Mouse (Mus musculus) cerebral cortex, adult 2 months (tissue): Measurements from ENCODE around the gene Ifi44.

Source experiments
- WGBS: fragments of 180-500 bp; shearing (Covaris S2); methylation state at CpG from one replicate; pipeline ENCODE4 v1.1.7; 2018; 5-methylcytosine and 5-hydroxymethylcytosine counted together

The Ifi44 gene

GRCm38 (mm10) chr3:151749737-151750136 is at the start of gene Ifi44:
Gene Ifi44 (minus strand): TSS chr3:151749960.
- 29% methylated on average over 7 of the region's 7 CpGs for WGBS

GRCm38 (mm10) chr3:151788622-151789021 is 38.9 kb upstream of the Ifi44 start:
- 50% methylated on average over 8 of the region's 8 CpGs for WGBS

GRCm38 (mm10) chr3:151775089-151775488 is 25.3 kb upstream of the Ifi44 start:
- 76% methylated on average over 4 of the region's 4 CpGs for WGBS

- 64% methylated on average over 3 of the region's 3 CpGs for WGBS
These were observed 21.3 kb upstream of the Ifi44 start for GRCm38 (mm10) chr3:151771074-151771473.

DNA sequence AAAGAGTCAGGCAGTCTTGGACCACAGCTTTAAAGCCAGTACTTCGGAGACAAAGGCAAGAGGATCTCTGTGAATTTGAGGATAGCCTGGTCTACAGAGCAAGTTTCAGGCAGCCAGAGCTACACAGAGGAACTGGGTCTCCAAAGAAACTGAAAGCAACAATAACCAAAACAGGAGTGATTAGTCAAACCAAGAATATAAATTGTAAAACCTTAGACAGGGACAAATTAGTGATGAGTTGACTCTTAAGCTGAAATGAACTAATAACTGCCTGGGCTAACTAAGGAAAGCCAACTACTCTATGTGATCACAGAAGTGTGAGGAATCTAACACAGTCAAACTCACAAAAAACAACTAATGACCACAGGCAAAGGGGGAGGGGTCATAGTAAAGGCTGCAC is 1.2 kb downstream of the Ifi44 start:
- WGBS, result 90% methylated on average over 1 of the region's 1 CpGs

- WGBS, result 85% methylated on average over 8 of the region's 8 CpGs
These were observed 3.7 kb downstream of the Ifi44 start for GRCm38 (mm10) chr3:151746058-151746457.

GRCm38 (mm10) chr3:151742223-151742622 is 7.5 kb downstream of the Ifi44 start:
- 65% methylated on average over 1 of the region's 1 CpGs for WGBS

- 28% methylated on average over 1 of the region's 1 CpGs for WGBS
These were observed 33.5 kb downstream of the Ifi44 start for GRCm38 (mm10) chr3:151716246-151716645.

GRCm38 (mm10) chr3:151707335-151707734 is 42.4 kb downstream of the Ifi44 start:
- 58% methylated on average over 4 of the region's 4 CpGs for WGBS
